Mouse (Mus musculus) stomach, embryonic 15.5 days (tissue): ENCODE measurements around the gene Fam117a. TPM values are rescaled to one million over a fixed set of nuclear protein-coding genes. Genes with fewer than 3 reads are reported as not detected.
A peak's percentile ranks its signal among the peaks of the same experiment; 100 is the strongest.

ENCODE experiments used
- ATAC-seq: fragments of 200-750 bp; cut with Nextera tagmentation; 2 replicates; pipeline ENCODE4 v1.8.0; 2017; ENCODE audit warnings: low read depth, moderate number of reproducible peaks, moderate TSS enrichment; ENCODE audit not compliant: insufficient read depth, low FRiP score
- H3K27ac ChIP-seq: fragments of 300-500 bp; sonication (generic); 2 replicates; pipeline ENCODE4 v1.5.1; 2015; ENCODE audit warnings: mild to moderate bottlenecking, inconsistent platforms
- H3K27me3 ChIP-seq: fragments of 300-500 bp; sonication (generic); replicated peaks from 2 replicates; pipeline ENCODE4 v1.6.1; 2015; ENCODE audit warnings: inconsistent platforms
- H3K36me3 ChIP-seq: fragments of 300-500 bp; sonication (generic); 2 replicates; pipeline ENCODE4 v1.6.1; 2015; ENCODE audit warnings: inconsistent platforms
- H3K4me1 ChIP-seq: fragments of 300-500 bp; sonication (generic); 2 replicates; pipeline ENCODE4 v1.6.1; 2015; ENCODE audit warnings: inconsistent platforms
- H3K4me2 ChIP-seq: fragments of 300-500 bp; sonication (generic); 2 replicates; pipeline ENCODE4 v1.6.1; 2015; ENCODE audit warnings: mild to moderate bottlenecking, inconsistent platforms
- H3K4me3 ChIP-seq: fragments of 300-500 bp; sonication (generic); replicated peaks from 2 replicates; pipeline ENCODE4 v1.5.1; 2015; ENCODE audit warnings: inconsistent platforms
- H3K9ac ChIP-seq: fragments of 300-500 bp; sonication (generic); 2 replicates; pipeline ENCODE4 v1.6.1; 2015; ENCODE audit warnings: inconsistent platforms
- H3K9me3 ChIP-seq: fragments of 300-500 bp; sonication (generic); 2 replicates; pipeline ENCODE4 v1.6.1; 2016; ENCODE audit warnings: inconsistent platforms
- WGBS: fragments of 180-500 bp; shearing (Covaris S2); methylation state at CpG from one replicate; pipeline ENCODE4 v1.1.7; 2015; 5-methylcytosine and 5-hydroxymethylcytosine counted together
- polyA plus RNA-seq: library from polyadenylated mRNA; unstranded; fragments of >200 nt; fragmentation: Nextera tagmentation; extraction: Ambion mirVana; gene quantifications from 2 replicates; pipeline ENCODE4 v1.2.1, GENCODE M21; 2015

The Fam117a gene
- polyA plus RNA-seq, 1 experiment from 2014 or later = 17.5 TPM

- H3K4me3 ChIP-seq = no peak overlapping the region
- ATAC-seq = no peak
- H3K9ac ChIP-seq = no peak overlapping the region
- no peak overlapping the region for H3K4me2 ChIP-seq
- no peaks in the 10 kb centered on the region for H3K9me3 ChIP-seq
- WGBS = 81% methylated on average over 2 of the region's 2 CpGs
- H3K27ac ChIP-seq = no peak overlapping the region
- H3K4me1 ChIP-seq = peaks cover 11% of the 10 kb centered on the region
- H3K27me3 ChIP-seq = no peaks in the 10 kb centered on the region
- no peaks in the 10 kb centered on the region for H3K36me3 ChIP-seq
These were observed 15.9 kb downstream of the Fam117a start for GRCm38 (mm10) chr11:95352686-95353085.

- H3K9me3 ChIP-seq = no peaks in the 10 kb centered on the region
- no peak overlapping the region for H3K27ac ChIP-seq
- no peaks in the 10 kb centered on the region for H3K36me3 ChIP-seq
- no peaks in the 10 kb centered on the region for H3K27me3 ChIP-seq
- H3K4me1 ChIP-seq = peaks cover 11% of the 10 kb centered on the region
- 80% methylated on average over 9 of the region's 9 CpGs for WGBS
- H3K4me3 ChIP-seq = no peak overlapping the region
- no peak overlapping the region for H3K4me2 ChIP-seq
- H3K9ac ChIP-seq = no peak overlapping the region
- ATAC-seq = no peak
These were observed 16.4 kb downstream of the Fam117a start for GRCm38 (mm10) chr11:95353226-95353625.

- no peak for ATAC-seq
- Histone ChIP-seq H3K4me3 (no peak overlapping the region), H3K36me3 (no peaks in the 10 kb centered on the region), H3K4me1 (peaks cover 11% of the 10 kb centered on the region), H3K9me3 (no peaks in the 10 kb centered on the region), H3K27me3 (no peaks in the 10 kb centered on the region), H3K27ac (peak overlapping the region; percentile 19; the same call in 1 of the 2 replicates), H3K4me2 (no peak overlapping the region; the same call in 1 of the 2 replicates), H3K9ac (no peak overlapping the region)
- 72% methylated on average over 14 of the region's 14 CpGs for WGBS
These were observed 17.6 kb downstream of the Fam117a start for GRCm38 (mm10) chr11:95354228-95354944.

GRCm38 (mm10) chr11:95354945-95355660, 18.3 kb downstream of the Fam117a start:
- Histone ChIP-seq H3K4me2 (no peak overlapping the region), H3K36me3 (no peaks in the 10 kb centered on the region), H3K9ac (no peak overlapping the region), H3K27me3 (no peaks in the 10 kb centered on the region), H3K4me1 (peaks cover 9% of the 10 kb centered on the region), H3K4me3 (no peak overlapping the region), H3K9me3 (no peaks in the 10 kb centered on the region), H3K27ac (peak overlapping the region; percentile 19)
- WGBS = 70% methylated on average over 12 of the region's 12 CpGs
- no peak for ATAC-seq

GRCm38 (mm10) chr11:95355661-95356011, 18.8 kb downstream of the Fam117a start:
- H3K4me1 ChIP-seq = 0 out of 2 replicates have a peak, but pooled peaks cover 5% of the 10 kb centered on the region
- H3K4me2 ChIP-seq = no peak overlapping the region
- WGBS = 85% methylated on average over 5 of the region's 5 CpGs
- no peaks in the 10 kb centered on the region for H3K36me3 ChIP-seq
- no peaks in the 10 kb centered on the region for H3K27me3 ChIP-seq
- ATAC-seq = no peak
- no peak overlapping the region for H3K4me3 ChIP-seq
- H3K9ac ChIP-seq = no peak overlapping the region
- peak overlapping the region; percentile 19; the same call in 1 of the 2 replicates for H3K27ac ChIP-seq
- no peaks in the 10 kb centered on the region for H3K9me3 ChIP-seq

- Histone ChIP-seq H3K4me1 (0 out of 2 replicates have a peak, but pooled peaks cover 5% of the 10 kb centered on the region), H3K4me3 (no peak overlapping the region), H3K27ac (0 out of 2 replicates have a peak overlapping the region, but pooled peaks have one; percentile 21), H3K27me3 (no peaks in the 10 kb centered on the region), H3K4me2 (no peak overlapping the region), H3K36me3 (no peaks in the 10 kb centered on the region), H3K9me3 (no peaks in the 10 kb centered on the region), H3K9ac (no peak overlapping the region)
- WGBS = 88% methylated on average over 7 of the region's 7 CpGs
- ATAC-seq = 0 out of 2 replicates have a peak, but pooled peaks have one; percentile 5
These were observed 19.2 kb downstream of the Fam117a start for GRCm38 (mm10) chr11:95356039-95356438.

GRCm38 (mm10) chr11:95356469-95357273, 19.9 kb downstream of the Fam117a start:
- H3K27me3 ChIP-seq = no peaks in the 10 kb centered on the region
- H3K4me3 ChIP-seq = no peak overlapping the region
- ATAC-seq = peak; percentile 95
- 0 out of 2 replicates have a peak overlapping the region, but pooled peaks have one; percentile 21 for H3K27ac ChIP-seq
- 73% methylated on average over 17 of the region's 17 CpGs for WGBS
- H3K4me2 ChIP-seq = no peak overlapping the region
- H3K9me3 ChIP-seq = no peaks in the 10 kb centered on the region
- H3K36me3 ChIP-seq = no peaks in the 10 kb centered on the region
- H3K9ac ChIP-seq = no peak overlapping the region
- 0 out of 2 replicates have a peak, but pooled peaks cover 5% of the 10 kb centered on the region for H3K4me1 ChIP-seq

GRCm38 (mm10) chr11:95358263-95358662, 21.4 kb downstream of the Fam117a start:
- H3K9me3 ChIP-seq = no peaks in the 10 kb centered on the region
- H3K9ac ChIP-seq = no peak overlapping the region
- no peaks in the 10 kb centered on the region for H3K27me3 ChIP-seq
- no peak overlapping the region for H3K4me3 ChIP-seq
- H3K4me2 ChIP-seq = no peak overlapping the region
- WGBS = 52% methylated on average over 3 of the region's 3 CpGs
- ATAC-seq = no peak
- H3K4me1 ChIP-seq = 0 out of 2 replicates have a peak, but pooled peaks cover 5% of the 10 kb centered on the region
- no peaks in the 10 kb centered on the region for H3K36me3 ChIP-seq
- H3K27ac ChIP-seq = no peak overlapping the region

GRCm38 (mm10) chr11:95364388-95364787, 27.6 kb downstream of the Fam117a start:
- H3K4me3 ChIP-seq = no peak overlapping the region
- no peak overlapping the region for H3K27ac ChIP-seq
- no peaks in the 10 kb centered on the region for H3K27me3 ChIP-seq
- ATAC-seq = no peak
- H3K4me1 ChIP-seq = peaks cover 44% of the 10 kb centered on the region
- no peak overlapping the region for H3K9ac ChIP-seq
- no peak overlapping the region for H3K4me2 ChIP-seq
- no peaks in the 10 kb centered on the region for H3K9me3 ChIP-seq
- WGBS = 71% methylated on average over 5 of the region's 5 CpGs
- H3K36me3 ChIP-seq = no peaks in the 10 kb centered on the region

- no peaks in the 10 kb centered on the region for H3K9me3 ChIP-seq
- H3K4me1 ChIP-seq = peaks cover 56% of the 10 kb centered on the region
- H3K4me2 ChIP-seq = no peak overlapping the region
- WGBS = 50% methylated on average over 10 of the region's 10 CpGs
- peak; percentile 36; the same call in 1 of the 2 replicates for ATAC-seq
- no peaks in the 10 kb centered on the region for H3K36me3 ChIP-seq
- no peak overlapping the region for H3K4me3 ChIP-seq
- H3K27ac ChIP-seq = peak overlapping the region; percentile 73
- H3K27me3 ChIP-seq = no peaks in the 10 kb centered on the region
- no peak overlapping the region for H3K9ac ChIP-seq
These were observed 28.8 kb downstream of the Fam117a start for GRCm38 (mm10) chr11:95365596-95365995.

- WGBS = 62% methylated on average over 6 of the region's 6 CpGs
- peaks cover 58% of the 10 kb centered on the region for H3K4me1 ChIP-seq
- H3K9me3 ChIP-seq = no peaks in the 10 kb centered on the region
- no peak overlapping the region; the same call in 1 of the 2 replicates for H3K9ac ChIP-seq
- no peak for ATAC-seq
- H3K4me3 ChIP-seq = no peak overlapping the region
- no peaks in the 10 kb centered on the region for H3K36me3 ChIP-seq
- H3K4me2 ChIP-seq = no peak overlapping the region
- peak overlapping the region; percentile 73 for H3K27ac ChIP-seq
- H3K27me3 ChIP-seq = no peaks in the 10 kb centered on the region
These were observed 29.6 kb downstream of the Fam117a start for GRCm38 (mm10) chr11:95366280-95366897.
